Comparison of ENCODE assay signal across 8 mouse cellular contexts in genomic region chr4:132532981-132533916, GRCm38 (mm10). TPM values are rescaled to one million over a fixed set of nuclear protein-coding genes. Genes with fewer than 3 reads are reported as not detected.
DNase-seq lines count a peak whose midpoint lies in the region; ATAC-seq and TF ChIP-seq lines count a peak whose summit lies in the region.

TSS of gene Atpif1 (minus strand) at chr4:132533659.

- WGBS in cerebellum, adult 2 months = under 1% methylated on average over 63 of the region's 63 CpGs

- peak; percentile 89 for TF ChIP-seq POLR2A in cerebellum, adult 2 months (IDR thresholded peaks at IDR 0.05; ENCODE audit: borderline replicate concordance, insufficient read depth, low read length)

- TF ChIP-seq CTCF in cerebellum, adult 2 months (IDR thresholded peaks at IDR 0.05; ENCODE audit: borderline replicate concordance, insufficient read depth, low read depth, low read length) = no peak

- DNase-seq in MEL-GATA-1-ER (ENCODE audit: extremely low read depth, low read depth) = peak; percentile 90
- DNase-seq in cerebellum, adult 2 months = peak; percentile 89 to 93
- DNase-seq in forelimb bud, embryonic 11.5 days (ENCODE audit: low read depth, low spot score) = peak; percentile 92
- DNase-seq in layer of hippocampus, postnatal 10 days (ENCODE audit: low spot score in 2 of 2) = peak; percentile 83 to 89
- peak; percentile 95 for DNase-seq in lung, postnatal 10 days
- DNase-seq in retina, adult 2 months (ENCODE audit: low read depth, low spot score) = peak; percentile 79
- peak; percentile 85 to 88 for DNase-seq in thymus, postnatal 36 days

- ATAC-seq in hematopoietic stem cell, adult 5-6 weeks (replicated peaks in 1 of 2; ENCODE audit: insufficient read depth in 1 of 2, low FRiP score in 2 of 2, low TSS enrichment in 1 of 2, low read depth in 1 of 2, poor library complexity in 2 of 2, severe bottlenecking in 2 of 2) = peak; percentile 87 to 88

- peaks cover 7% of the 10 kb centered on the region for H3K4me1 ChIP-seq in cerebellum, adult 2 months (ENCODE audit: control insufficient read depth, insufficient read depth, low read length)

- peak within 1 kb of the TSS; percentile 63 for H3K4me3 ChIP-seq in cerebellum, adult 2 months (replicated peaks; ENCODE audit: insufficient read depth, low read depth, low read length)

- peak within 1 kb of the TSS; percentile 35 for H3K27ac ChIP-seq in cerebellum, adult 2 months (ENCODE audit: insufficient read depth, low read length)

- H3K27me3 ChIP-seq in cerebellum, adult 2 months (ENCODE audit: control insufficient read depth, insufficient read depth, low read length) = no peaks in the 10 kb centered on the region

RNA-seq across cellular contexts. Expression of gene Atpif1, which starts in this region (rescaled TPM):
- 569 and 629 TPM in 2 replicates for polyA plus RNA-seq in cerebellum, adult 2 months (2012; rRNA removed)
- 937 and 1,217 TPM in 2 replicates for total RNA-seq in hematopoietic stem cell, adult 5-6 weeks (2017)
- total RNA-seq in layer of hippocampus, postnatal 10 days (2021) = 100 to 1,000 TPM; 649 to 727 TPM

Comparison
In these comparisons a context has a peak if more than half of its experiments do, and no peak if none do; other contexts are left out.
1. Peak in every context shown above with its lines: DNase-seq, ATAC-seq, H3K4me3 ChIP-seq and H3K27ac ChIP-seq.